Mouse (Mus musculus) urinary bladder, postnatal 36 days (tissue): ENCODE data around the gene Nkx1-2.

Experiments used
- DNase-seq, 2 experiments: peaks; one replicate each; pipeline ENCODE4 v3.0.0; 2022; ENCODE audit warnings: low spot score in 2 of 2, mixed read lengths in 1 of 2

The Nkx1-2 gene

DNA sequence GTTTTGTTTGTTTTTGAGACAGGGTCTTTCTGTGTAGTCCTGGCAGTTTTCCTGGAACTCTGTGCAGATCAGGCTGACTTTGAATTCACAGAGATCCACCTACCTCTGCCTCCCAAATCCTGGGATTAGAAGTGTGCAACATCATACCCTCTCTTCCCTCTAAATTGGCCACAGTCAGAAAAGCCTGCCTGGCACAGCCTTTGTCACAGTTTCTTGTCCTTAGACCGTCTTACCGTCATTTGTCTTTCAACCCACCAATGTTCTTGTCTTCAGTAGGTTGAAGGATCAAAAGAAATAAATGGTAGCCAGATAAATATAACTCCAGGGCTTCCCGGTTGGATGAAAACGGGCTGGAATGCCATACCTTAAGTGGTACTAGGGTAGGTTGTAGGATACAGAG lies 5.3 kb upstream of the Nkx1-2 start:
- DNase-seq = no peak

DNA sequence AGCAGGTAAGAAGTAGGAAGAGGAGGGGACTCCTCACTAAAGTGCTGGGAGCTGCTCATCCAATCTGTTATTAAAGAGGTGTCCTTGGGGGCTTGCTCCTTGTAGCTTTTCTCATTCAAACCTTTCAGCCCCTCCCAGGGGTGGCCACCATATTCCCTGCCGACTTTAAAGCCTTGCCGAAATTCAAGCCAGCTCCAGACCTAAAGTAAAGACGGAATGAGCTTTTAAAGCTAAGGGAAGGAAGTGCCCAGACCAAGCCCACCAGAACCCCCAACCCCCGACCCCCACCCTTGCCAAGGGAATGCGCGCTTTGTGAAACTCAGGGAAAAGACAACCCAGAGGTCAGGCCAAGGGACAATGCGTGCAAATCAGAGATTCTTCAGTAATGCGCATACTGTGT lies 1.5 kb upstream of the Nkx1-2 start:
- no peak for DNase-seq

DNA sequence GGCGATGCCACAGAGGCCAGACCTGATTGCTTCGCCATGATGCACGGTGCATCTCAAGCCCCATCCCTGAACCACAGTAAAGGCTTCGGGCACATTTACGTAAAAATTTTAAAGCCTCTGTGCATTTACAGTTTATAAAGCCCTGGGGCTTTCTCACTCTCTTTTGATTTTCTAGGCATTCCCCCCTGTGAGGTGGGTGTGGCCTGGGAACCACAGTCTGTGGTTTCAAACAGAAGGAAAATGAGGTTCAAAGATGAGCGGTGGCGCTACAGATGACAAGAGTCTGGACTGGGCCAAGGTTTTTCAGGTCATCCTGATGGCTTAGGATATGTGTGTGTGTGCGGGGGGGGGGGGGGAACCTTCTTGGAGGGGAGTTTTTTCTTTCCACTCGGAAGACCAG lies 589 bp upstream of the Nkx1-2 start:
- DNase-seq = no peak

DNA sequence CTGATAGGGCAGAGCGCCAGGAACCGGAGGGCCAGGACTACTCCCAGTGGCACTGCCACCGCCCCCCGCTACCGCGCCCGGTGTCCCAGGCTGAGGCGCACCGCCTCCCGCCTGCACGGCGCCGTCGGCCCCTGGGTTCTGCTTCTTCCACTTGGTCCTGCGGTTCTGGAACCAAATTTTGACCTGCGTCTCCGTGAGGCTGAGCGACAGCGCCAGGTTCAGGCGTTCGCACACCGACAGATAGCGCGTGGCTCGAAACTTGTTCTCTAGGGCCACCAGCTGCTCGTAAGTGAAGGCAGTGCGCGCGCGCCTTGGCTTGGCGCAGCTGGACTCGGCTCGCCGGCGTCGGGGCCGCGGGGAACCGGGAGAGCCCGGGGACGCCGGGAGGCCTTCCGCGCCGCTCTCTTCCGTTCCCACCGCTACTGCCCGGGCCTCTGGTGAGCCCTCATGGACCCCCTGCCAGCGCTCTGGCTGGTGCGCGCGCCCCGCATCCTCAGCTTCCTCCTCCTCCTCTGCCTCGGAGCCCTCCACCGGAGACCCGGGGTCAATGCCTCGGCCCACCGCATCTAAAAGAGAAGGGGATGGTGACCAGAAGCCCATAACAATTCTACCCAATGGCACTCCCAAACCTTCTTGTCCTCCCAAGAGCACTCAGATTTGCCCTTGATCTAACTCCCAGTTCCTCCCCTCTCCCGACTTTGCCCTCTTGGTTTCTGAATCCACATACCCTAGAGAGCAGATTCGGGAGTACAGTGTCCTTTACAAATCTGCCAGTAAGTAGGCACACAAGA lies 2.0 kb downstream of the Nkx1-2 start:
- DNase-seq = no peak

DNA sequence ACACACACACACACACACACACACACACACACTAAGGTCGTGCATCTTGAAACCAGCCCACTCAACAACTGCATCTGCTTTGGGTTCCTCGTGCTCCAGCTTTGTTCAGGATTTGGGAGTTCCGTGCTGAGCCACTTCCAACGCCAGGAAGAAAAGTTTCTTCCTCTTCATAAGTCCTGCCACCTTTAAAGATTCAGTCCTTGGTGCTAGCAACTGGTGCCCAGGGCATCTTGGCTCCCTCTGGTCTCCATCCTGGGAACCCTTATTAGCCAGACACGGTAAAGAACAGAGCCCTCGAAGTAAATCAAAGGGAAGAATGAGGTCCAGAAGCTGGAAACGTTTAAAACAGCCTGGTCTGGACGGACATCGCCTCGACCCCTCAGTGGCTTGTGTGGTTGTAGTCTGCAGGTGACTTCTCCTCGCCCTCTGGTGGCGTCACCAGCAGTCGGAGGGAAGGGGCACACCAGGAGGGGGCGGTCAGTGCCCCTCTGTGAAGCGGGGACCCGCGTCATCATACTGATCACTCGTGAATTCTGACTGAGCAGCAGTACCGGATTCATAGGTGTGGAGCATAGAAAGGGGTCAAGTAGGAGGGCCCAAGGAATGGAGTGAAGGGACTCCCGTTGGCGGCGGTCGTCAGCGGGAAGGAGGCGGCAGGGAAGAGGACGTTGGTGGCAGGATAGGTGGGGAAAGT lies 2.7 kb downstream of the Nkx1-2 start:
- DNase-seq = no peak

DNA sequence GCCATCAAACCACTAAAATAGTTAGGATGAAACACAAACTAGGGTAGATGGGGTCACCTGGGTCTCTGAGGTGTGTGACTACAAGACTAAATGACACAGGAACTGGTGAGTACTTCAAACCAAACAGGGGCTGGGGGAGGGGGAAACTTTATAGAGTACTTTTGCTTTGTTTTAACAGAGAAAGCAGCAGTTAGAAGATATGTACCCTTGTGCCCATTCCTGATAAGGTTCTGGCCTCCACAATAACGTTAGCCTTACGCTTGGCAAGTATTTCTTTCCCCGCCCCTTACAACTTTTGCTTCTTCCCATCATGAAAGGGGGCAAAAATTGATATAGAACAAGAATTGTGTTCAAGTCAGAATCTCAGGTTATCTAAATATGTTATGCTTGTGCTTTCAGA lies 3.6 kb downstream of the Nkx1-2 start:
- DNase-seq = no peak

DNA sequence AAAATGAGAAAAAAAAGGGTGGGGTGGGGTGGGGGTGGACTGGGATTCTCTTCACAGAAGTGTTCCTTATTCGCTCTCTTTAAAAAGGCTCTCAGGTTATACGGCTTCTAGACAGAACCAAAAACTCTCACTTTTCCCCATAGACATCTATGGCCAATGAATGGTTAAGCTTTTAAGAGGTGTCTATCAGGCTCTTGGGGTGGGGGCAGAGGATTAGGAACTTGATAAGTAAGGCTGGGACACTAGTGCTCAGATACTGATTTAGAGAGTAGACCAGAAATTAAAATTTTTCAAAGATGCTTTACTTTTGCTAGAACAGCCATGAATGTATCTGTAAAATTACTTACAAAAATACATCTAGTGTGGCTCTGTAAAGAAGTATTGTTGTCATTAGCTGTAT lies 5.1 kb downstream of the Nkx1-2 start:
- DNase-seq = no peak

DNA sequence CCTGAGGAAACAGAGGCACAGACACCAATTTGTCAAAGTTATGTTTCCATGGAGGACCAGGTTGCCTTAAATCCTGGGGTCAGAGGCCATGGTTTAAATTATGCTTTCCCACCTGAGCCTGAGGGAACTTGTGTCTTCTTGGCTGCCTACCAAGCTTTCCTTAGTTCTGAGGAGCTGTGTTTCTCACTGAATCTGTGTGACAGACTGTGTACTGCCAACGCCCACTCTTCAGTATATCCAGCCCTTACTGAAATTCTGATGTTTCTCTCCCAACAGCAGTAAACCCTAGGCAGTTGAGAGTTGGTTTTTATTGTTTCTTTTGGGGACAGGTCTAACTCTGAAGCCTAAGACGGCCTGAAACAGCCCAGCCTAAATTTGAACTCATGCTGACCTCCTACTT lies 5.7 kb downstream of the Nkx1-2 start:
- no peak for DNase-seq

DNA sequence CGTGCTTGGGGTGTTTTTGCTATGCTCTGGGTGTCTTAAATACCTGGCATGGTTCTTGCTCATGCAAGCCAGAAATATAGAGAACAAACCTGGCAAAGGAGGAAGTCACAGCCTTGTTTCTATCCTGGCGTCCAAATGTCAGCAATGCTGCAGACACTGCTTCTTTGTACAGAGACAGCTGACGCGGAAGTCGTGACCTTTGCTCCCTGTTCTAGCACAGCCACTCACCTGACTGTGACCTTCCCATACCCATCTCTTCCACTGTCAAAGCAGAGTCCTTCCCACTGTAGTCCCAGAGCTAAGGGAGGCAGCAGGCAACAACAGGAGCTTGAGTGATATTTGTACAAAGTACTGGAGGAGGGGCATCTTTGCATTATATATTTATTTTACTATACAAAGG lies 9.8 kb downstream of the Nkx1-2 start:
- no peak for DNase-seq

DNA sequence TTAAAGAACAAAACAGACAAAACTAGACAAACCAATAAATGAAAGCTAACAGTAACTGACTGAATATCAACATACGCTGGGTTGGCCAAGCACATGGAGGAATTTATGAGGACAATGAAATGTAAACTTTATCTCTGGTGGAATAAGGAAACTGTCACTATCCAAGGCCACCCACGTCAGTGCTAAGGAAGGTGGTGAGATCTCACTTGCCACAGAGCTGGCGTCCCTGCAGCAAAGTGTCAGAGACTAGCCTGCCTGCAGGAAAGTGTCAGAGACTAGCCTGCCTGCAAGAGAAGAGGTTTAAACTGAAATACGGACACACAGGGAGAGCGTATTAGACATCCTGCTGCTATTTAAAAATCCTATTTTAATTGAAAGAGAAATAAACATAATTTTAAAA lies 12.3 kb downstream of the Nkx1-2 start:
- DNase-seq = no peak

DNA sequence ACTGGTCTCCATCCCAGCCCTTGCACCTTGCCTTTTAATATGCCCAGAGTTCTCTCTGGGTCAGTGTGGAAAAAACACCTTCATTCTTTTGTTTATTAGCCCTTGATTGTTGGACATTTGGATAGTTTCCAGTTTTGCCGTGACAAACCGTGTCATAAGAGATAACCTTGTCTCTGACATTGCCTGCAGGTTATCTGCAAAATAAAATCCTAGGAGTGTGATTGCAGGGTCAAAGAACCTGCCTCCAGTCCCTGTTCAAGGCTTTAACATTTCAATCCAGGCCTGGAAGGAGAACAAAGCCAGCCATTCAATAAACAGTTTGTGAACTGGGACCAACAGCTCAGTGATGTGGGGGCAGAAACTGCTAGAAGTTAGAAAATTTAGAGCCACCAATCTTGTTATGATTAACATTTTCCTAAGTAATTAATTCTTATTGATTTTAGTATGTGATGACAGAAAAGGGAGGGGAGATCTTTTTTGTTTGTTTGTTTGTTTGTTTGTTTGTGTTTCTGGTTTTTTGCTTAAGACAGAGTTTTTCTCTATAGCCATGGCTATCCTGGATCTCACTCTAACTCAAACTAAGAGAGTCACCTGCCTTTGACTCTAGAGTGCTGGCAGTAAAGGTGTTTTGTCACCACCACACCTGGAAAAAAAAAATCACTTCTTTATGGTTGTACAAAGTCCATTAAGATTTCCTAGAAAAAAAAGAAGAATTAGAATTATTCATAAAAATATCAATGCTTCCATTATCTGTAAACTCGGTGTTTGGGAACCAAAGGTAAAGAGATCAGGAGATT lies 13.5 kb downstream of the Nkx1-2 start:
- DNase-seq = no peak

DNA sequence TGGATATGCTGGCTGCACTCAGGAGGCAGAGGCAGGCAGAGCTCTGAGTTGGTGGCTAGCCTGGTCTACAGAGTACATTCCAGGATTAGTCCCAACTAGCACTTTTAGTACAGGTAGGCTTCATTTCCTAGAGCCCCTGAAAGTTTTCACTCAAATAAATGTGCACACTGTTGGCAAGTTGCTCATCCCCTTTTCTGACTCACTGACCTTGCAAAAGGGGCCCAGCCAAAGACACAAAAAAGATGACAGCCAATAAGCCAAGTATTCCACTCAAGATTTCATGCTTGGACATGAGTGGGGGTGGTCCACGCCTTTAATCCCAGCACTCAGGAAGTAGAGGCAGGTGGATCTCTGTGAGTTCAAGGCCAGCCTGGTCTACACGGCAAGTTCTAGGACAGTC lies 18.0 kb downstream of the Nkx1-2 start:
- DNase-seq = no peak

DNA sequence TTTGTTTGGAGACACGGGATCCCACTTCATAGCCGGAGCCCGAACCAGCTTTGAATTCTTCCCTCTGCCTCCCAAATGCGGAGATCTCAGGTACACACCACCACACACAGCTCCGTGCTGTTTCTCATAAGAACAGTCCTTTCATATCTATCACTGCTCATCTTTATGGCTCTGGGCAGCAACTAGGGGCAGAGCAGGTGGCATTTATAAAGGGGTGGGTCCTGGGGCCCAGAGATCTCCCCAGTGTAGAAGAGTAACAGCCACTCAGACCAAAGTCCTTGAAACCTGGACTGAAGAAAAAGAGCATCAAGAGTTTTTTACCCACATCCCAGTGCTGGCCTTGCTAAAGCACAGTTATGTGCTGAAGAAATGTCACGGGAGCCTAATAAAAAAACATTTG lies 18.9 kb downstream of the Nkx1-2 start:
- no peak for DNase-seq

DNA sequence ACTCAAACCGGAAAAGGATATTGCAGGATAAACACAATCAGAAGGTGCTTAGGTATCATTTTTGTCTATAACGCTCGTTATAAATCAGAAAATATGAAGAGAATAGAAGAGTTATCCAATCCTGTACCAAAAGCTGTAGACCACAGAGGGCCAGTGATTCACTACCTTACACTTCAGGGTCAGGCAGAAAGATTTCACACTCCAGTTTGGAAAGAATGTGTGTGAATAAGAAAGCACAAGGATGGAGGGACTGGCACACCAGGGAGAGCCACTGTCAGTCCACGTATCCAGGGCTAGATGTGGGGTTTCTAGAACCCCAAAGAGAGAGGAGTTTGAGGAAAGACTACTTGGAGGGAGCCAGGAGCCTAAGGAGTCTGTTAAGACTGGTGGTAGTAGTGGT lies 22.5 kb downstream of the Nkx1-2 start:
- DNase-seq = no peak

DNA sequence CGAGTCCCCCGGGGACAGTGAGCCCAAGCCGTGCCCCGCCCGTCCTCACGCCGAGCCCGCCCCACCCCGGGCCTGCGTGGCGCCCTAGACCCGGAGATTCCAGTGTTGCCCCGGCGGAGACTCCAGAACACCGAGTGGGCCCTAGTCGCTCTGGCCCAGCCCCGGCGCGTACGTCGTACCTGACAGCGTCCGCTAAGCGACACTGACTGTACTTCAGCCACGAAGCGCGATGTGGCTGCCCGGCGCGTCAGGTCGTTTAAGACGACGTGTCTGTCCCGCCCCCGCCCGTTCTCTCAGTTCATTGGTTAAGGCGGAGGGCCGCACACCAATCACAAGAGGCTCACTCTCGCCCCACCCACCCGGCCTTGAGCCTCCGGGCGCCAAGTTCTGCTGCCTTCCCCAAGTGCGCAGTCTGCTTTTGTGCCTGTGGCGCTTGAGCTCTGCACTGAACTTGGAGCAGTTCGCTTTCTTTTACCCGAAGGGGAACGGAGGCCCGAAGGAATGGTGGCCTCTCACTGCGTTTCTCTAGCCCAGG lies 23.3 kb downstream of the Nkx1-2 start, which contains the start of gene Oat:
Gene Oat, minus strand, starts transcription at position 283 of the 535 bp plus-strand sequence.
- peak; percentile 87 to 95 for DNase-seq

DNA sequence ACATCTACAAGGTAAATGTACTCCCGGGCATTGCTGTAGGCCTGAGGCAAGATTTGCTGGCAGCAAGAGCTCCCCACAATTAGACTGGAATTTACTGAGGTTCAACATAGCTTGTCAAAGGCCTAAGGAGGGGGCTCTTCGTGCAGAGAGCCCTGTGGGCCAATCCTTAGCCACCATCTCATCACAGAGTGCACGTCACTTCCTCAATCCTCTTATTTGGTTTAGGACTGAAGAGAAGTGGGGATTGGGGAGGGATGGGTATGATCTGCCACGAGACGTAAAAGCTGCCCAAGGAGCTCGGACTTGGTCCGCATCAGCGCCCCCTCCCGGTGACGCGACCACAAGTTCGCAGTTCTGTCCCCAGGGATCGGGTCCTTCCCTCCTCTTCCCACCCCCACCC lies 23.8 kb downstream of the Nkx1-2 start:
- DNase-seq = peak; percentile 66 to 74

DNA sequence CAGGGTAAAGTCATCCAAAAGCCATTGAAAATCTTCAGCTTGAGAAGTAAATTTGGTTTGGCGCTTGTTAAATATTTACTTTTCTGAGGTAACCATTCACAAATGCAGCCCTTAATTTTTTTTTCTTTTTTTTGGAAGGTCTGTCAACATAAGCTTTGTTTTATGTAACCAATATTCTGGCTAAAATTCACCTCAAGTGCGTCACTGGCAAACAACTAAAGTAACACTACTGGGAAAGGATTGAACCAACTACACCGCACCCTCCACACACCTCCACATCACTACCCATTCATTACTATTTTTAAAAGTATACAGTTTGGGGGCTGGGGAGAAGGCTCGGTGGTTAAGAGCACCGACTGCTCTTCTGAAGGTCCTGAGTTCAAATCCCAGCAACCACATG lies 24.8 kb downstream of the Nkx1-2 start:
- DNase-seq = no peak

DNA sequence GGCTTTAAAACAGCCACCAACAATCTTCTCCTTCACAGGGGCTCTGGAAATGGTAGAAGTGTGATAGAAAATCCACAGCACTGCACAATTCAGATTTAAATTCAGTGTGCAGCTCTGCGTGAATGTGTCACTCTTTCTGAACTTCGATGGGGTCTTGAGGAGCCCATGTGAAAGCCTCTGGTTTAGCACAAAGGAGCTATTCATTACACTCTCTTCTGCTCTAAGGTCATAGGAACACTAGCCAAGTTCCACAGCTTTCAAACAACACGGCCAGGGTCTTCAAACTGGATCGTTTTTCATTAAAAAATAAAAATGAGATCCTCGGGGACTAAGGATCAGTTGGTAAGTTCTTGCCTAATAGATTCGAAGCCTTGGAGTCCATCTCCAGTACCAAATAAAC lies 26.2 kb downstream of the Nkx1-2 start:
- DNase-seq = no peak

DNA sequence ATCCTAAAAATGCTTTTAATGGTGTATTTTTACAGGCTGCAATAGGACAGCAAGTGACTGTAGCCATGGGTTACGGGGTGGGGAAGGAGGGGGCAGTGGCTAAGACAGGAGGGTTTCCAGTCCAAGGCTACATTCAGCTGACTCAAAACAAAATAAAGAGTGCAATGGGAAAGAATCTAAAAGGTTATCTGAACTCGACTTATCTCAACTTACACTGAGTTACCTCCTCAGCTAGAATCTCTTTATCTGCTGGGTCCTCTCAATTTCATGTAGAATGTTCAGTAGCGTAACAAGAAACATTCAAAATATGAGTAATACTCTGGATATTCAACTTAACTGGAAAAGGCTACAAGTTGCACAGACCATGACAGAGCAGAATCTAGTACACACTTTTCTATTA lies 26.7 kb downstream of the Nkx1-2 start:
- DNase-seq = no peak

DNA sequence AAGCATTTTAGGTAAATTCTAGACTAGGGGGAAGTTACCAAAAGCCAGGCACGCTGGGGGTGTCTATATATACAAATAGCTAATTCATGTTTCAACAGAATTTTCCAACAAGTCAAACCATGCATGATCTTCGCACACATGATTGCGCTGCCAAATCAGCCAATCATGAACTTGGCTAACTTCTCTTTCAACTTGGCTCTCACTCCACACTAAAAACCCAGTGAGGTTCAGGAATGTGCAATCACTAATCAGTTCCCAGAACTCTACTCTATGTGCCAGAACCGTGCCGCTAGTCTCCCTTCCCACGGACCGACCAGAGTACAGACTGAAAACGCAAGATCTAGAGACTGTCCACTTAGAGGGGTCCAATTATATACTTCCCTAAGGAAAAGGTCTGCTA lies 28.0 kb downstream of the Nkx1-2 start:
- DNase-seq = peak in 1 of 2 experiments; percentile 33

DNA sequence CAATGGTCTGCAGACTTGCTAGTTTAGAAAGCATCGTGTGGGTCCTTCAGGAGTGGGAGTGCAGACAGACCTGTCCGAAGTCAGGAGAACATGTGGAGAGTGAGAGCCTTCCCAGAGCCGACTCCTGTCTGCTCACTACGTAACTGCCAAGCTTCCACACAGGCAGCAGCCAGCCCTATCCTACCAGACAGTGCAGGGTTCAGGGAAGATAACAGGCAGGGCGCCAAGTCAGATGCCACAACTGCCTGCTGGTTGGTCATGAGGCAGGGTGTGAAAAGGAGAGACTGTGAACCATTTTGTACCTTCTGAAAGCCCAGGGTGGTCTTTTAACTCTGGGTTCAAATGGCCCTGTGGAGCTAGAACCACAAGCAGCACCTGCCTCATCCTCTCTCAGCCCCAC lies 29.4 kb downstream of the Nkx1-2 start:
- peak in 1 of 2 experiments; percentile 22 for DNase-seq

DNA sequence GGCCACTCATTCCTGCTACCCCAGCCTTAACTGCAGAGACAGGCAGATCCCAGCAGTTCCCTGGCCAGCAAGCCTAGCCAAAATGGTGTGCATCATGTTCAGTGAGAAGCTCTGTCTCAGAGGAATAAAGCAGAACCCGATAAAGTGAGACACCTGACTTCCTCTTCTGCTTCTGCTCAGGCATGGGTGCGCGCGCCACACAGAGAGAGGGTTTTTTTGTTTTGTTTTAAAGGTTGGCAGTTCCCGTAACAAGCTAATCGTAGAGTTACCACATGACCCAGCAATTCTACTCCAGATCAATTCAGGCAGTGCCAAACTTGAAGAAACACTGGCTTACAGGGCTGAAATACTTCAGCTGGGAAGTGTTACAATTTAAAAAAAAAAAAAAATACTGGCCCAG lies 30.6 kb downstream of the Nkx1-2 start:
- DNase-seq = peak in 1 of 2 experiments; percentile 12
